Mouse (Mus musculus) hindbrain, embryonic 11.5 days (tissue): ENCODE measurements around the gene Pla2g2d. TPM values are rescaled to one million over a fixed set of nuclear protein-coding genes. Genes with fewer than 3 reads are reported as not detected.

Source experiments
- ATAC-seq: fragments of 200-750 bp; cut with Nextera tagmentation; 2 replicates; pipeline ENCODE4 v1.8.0; 2017; ENCODE audit warnings: mild to moderate bottlenecking, moderate TSS enrichment, moderate library complexity; ENCODE audit not compliant: low FRiP score
- DNase-seq: peaks from one replicate; pipeline ENCODE4 v3.0.0-alpha.2; 2015; ENCODE audit warnings: low spot score
- H3K27ac ChIP-seq: fragments of 300-500 bp; sonication (generic); 2 replicates; pipeline ENCODE4 v1.5.1; 2014; ENCODE audit warnings: mild to moderate bottlenecking, low read depth, low read length
- H3K27me3 ChIP-seq: fragments of 300-500 bp; sonication (generic); 2 replicates; pipeline ENCODE4 v1.6.1; 2014; ENCODE audit warnings: mild to moderate bottlenecking, low read length, moderate library complexity, mixed read lengths; ENCODE audit not compliant: control insufficient read depth, insufficient read depth
- H3K36me3 ChIP-seq: fragments of 300-500 bp; sonication (generic); 2 replicates; pipeline ENCODE4 v1.6.1; 2014; ENCODE audit warnings: mild to moderate bottlenecking, low read length, moderate library complexity, mixed read lengths; ENCODE audit not compliant: control insufficient read depth, insufficient read depth
- H3K4me1 ChIP-seq: fragments of 300-500 bp; sonication (generic); replicated peaks from 2 replicates; pipeline ENCODE4 v1.6.1; 2014; ENCODE audit warnings: low read length, mixed read lengths; ENCODE audit not compliant: control insufficient read depth, insufficient read depth
- H3K4me2 ChIP-seq: fragments of 300-500 bp; sonication (generic); replicated peaks from 2 replicates; pipeline ENCODE4 v1.6.1; 2014; ENCODE audit warnings: mild to moderate bottlenecking, low read depth, low read length
- H3K4me3 ChIP-seq: fragments of 300-500 bp; sonication (generic); 2 replicates; pipeline ENCODE4 v1.5.1; 2014; ENCODE audit warnings: low read depth, low read length
- H3K9ac ChIP-seq: fragments of 300-500 bp; sonication (generic); 2 replicates; pipeline ENCODE4 v1.6.1; 2014; ENCODE audit warnings: low read depth, low read length
- H3K9me3 ChIP-seq: fragments of 300-500 bp; sonication (generic); 2 replicates; pipeline ENCODE4 v1.6.1; 2016; ENCODE audit warnings: low read length; ENCODE audit not compliant: control insufficient read depth
- WGBS: fragments of 180-500 bp; shearing (Covaris S2); extraction: QIAGEN DNeasy Blood & Tissue Kit; methylation state at CpG from one replicate; pipeline ENCODE4 v1.1.7; 2014; 5-methylcytosine and 5-hydroxymethylcytosine counted together
- polyA plus RNA-seq: library from polyadenylated mRNA; unstranded; fragments of >200 nt; fragmentation: Nextera tagmentation; extraction: Ambion mirVana; gene quantifications from 2 replicates; pipeline ENCODE4 v1.2.1, GENCODE M21; 2014

The Pla2g2d gene
- polyA plus RNA-seq, 1 experiment from 2014 or later: 1.5 TPM

DNA sequence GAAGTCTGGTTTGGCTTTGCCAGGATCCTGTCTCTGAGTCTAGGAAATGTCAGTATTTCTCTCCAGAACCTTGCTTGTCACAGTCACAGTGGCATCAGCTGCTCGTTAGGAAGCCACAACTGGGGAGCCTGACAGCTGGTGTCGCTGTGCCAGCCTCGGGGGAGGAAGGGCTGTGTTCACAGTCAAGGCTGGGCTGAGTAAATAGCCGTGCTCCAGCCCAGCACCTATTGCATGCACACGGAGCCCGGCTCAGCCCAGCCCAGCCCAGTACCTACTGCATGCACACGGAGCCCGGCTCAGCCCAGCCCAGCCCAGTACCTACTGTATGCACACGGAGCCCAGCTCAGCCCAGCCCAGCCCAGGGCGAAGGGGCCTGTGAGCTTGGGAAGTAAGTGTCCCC, 27.7 kb upstream of the Pla2g2d start:
- H3K36me3 ChIP-seq: no peaks in the 10 kb centered on the region
- H3K4me1 ChIP-seq: no peaks in the 10 kb centered on the region
- H3K27ac ChIP-seq: no peak overlapping the region
- no peak overlapping the region for H3K4me3 ChIP-seq
- no peaks in the 10 kb centered on the region for H3K27me3 ChIP-seq
- no peak overlapping the region for H3K9ac ChIP-seq
- H3K9me3 ChIP-seq: no peaks in the 10 kb centered on the region
- peak; percentile 54 for ATAC-seq
- DNase-seq: peak; percentile 30
- 79% methylated on average over 10 of the region's 10 CpGs for WGBS
- no peak overlapping the region for H3K4me2 ChIP-seq

DNA sequence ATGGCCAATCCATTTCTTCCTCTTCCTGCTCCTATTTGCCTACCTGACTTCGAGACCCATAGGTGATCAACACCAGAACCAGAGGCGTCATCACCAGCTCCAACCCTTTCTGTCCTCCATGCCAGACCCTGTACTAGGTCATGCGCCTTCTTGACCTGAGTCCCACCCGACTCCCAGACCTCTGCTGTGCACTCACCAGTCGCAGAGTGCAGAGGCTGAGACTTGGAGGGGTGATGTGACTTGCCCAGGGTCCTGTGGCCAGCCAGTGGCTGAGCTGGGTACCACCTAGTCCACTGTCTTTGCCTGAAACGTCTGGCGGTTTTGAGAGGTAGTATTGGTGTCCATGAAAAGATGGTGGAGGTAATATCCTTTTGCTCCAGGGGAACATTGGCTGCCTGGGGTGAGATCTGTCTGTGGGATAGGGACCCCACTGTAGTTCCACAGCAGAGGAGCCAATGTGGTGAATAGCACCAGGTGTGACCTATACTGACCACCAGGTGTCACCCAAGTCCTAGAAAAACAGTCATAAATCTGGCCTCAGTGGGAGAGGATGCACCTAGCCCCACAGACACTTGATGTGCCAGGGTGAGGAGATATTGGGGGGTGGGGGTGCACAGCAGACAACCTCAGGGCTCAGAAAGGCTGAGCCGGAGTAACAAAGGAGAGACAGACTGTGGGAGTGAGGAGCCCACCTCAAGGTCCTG, 27.0 kb upstream of the Pla2g2d start:
- Histone ChIP-seq H3K9me3 (no peaks in the 10 kb centered on the region), H3K36me3 (no peaks in the 10 kb centered on the region), H3K4me1 (no peaks in the 10 kb centered on the region), H3K4me2 (no peak overlapping the region), H3K27ac (no peak overlapping the region), H3K4me3 (no peak overlapping the region), H3K27me3 (no peaks in the 10 kb centered on the region), H3K9ac (no peak overlapping the region)
- WGBS: 60% methylated on average over 8 of the region's 8 CpGs
- DNase-seq (peak; percentile 65), ATAC-seq (peak; percentile 54; the same call in 1 of the 2 replicates)

DNA sequence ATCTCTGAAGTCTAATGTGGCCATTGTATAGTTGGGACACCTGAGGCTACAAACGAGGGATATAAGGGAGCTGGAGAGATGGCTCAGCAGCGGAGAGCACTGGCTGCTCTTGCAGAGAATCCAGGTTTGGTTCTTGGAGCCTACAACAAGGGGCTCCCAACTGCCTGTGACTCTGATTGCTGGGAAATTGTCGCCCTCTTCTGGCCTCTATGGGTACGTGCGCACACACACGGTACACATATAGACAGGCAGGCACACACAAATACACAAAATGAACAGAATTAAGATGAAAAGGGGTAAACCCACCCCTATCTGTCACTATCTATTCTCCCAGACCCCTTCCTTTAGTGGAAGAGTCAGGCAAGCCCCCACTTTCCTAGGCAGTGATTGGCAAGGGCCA, 22.9 kb upstream of the Pla2g2d start:
- Histone ChIP-seq H3K4me3 (no peak overlapping the region), H3K4me2 (no peak overlapping the region), H3K27ac (no peak overlapping the region), H3K9ac (no peak overlapping the region), H3K4me1 (no peaks in the 10 kb centered on the region; the same call in 1 of the 2 replicates), H3K9me3 (no peaks in the 10 kb centered on the region), H3K27me3 (no peaks in the 10 kb centered on the region), H3K36me3 (no peaks in the 10 kb centered on the region)
- ATAC-seq (no peak), DNase-seq (no peak)
- 90% methylated on average over 6 of the region's 6 CpGs for WGBS

DNA sequence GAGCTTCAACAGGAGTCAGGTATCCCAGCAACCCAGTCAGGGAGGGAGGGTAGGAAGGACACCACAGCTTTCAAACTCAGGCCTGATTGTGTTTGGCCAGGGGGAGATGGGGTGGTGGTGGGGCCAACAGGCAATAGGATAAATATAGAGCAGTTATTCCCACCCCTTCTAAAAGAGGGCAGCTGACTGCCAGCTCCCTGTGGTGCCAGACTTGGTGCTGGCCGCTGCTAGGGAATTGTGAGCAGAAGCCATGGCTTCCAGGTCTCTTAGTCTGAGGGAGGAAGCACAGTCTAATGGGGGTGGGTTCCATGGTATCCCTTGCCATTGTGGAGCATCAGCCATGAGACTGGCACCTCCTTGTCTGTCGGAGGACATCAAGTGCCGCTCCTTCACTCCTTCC, 21.9 kb upstream of the Pla2g2d start:
- 74% methylated on average over 3 of the region's 3 CpGs for WGBS
- Histone ChIP-seq H3K27me3 (no peaks in the 10 kb centered on the region), H3K9me3 (no peaks in the 10 kb centered on the region), H3K4me3 (no peak overlapping the region), H3K9ac (no peak overlapping the region), H3K4me1 (no peaks in the 10 kb centered on the region; the same call in 1 of the 2 replicates), H3K4me2 (no peak overlapping the region), H3K36me3 (no peaks in the 10 kb centered on the region), H3K27ac (no peak overlapping the region)
- no peak for ATAC-seq
- DNase-seq: no peak

DNA sequence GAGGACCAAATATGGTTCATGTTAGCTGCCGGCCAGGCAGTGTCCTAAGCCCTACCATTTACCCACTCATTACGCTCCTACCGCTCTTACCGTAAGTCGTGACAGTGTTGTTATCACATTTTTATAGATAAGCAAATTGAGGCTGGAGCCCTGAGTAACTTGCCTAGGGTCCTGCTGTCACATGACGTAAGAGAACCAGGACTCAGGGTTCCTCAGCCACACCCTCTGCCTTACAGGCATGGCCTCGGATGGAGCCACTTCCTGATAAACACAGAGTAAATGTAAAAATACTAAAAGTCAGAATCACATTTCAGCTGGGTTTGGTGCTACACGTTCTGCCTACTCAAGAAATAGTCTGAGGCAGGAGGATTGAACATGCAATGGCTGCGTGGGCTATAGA, 21.1 kb upstream of the Pla2g2d start:
- DNase-seq (no peak), ATAC-seq (no peak)
- Histone ChIP-seq H3K9ac (no peak overlapping the region), H3K36me3 (no peaks in the 10 kb centered on the region), H3K9me3 (no peaks in the 10 kb centered on the region), H3K4me2 (no peak overlapping the region), H3K4me1 (no peaks in the 10 kb centered on the region; the same call in 1 of the 2 replicates), H3K4me3 (no peak overlapping the region), H3K27me3 (no peaks in the 10 kb centered on the region), H3K27ac (no peak overlapping the region)
- WGBS: 88% methylated on average over 9 of the region's 9 CpGs

DNA sequence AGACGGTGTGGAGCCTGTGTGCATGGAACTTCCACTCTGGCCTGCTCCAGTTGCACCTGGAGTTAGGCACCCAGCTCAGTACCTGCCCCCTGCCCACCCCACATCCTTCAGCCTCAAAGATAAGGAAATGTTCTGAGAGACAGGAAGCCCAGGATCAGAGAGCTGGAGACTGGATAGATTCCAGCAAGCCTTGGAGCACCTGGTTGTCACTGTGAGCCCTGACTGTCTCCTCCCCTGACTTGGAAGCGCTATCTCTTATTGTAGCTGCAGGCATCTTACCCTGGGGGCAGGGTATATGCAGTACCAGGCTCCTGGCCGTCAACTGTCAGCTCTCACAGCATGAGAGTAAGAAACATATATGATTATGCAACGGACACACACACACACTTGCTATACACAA, 20.1 kb upstream of the Pla2g2d start:
- no peak overlapping the region for H3K27ac ChIP-seq
- H3K4me2 ChIP-seq: no peak overlapping the region
- WGBS: 81% methylated on average over 4 of the region's 4 CpGs

DNA sequence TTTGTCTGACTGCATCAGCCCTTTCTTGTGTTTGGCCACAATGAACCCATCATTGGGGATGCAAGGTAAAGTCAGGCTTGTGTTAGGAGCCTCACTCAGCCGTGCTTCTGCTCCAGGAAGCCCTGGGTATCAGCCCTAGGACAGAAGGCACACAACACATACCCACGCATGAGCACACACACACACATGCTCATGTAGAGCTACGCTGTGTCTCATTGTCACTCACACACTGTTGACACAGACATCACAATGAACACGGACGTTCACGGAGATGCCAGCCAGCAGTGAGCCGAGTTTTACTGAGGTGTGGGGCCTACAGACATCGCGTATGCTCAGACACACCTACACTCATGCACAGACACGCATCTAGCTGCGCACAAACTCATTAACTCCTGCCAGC, 19.6 kb upstream of the Pla2g2d start:
- Histone ChIP-seq H3K4me3 (no peak overlapping the region), H3K4me1 (no peaks in the 10 kb centered on the region; the same call in 1 of the 2 replicates), H3K4me2 (no peak overlapping the region), H3K9ac (no peak overlapping the region), H3K9me3 (no peaks in the 10 kb centered on the region), H3K27me3 (no peaks in the 10 kb centered on the region), H3K36me3 (no peaks in the 10 kb centered on the region), H3K27ac (no peak overlapping the region)
- ATAC-seq (no peak), DNase-seq (no peak)
- WGBS: 83% methylated on average over 11 of the region's 11 CpGs

More for the DNA sequence above, 20.1 kb upstream of the Pla2g2d start:
- no peaks in the 10 kb centered on the region for H3K36me3 ChIP-seq
- H3K27me3 ChIP-seq: no peaks in the 10 kb centered on the region
- H3K9me3 ChIP-seq: no peaks in the 10 kb centered on the region
- H3K4me1 ChIP-seq: no peaks in the 10 kb centered on the region; the same call in 1 of the 2 replicates
- H3K9ac ChIP-seq: no peak overlapping the region
- DNase-seq (no peak), ATAC-seq (no peak)
- H3K4me3 ChIP-seq: no peak overlapping the region

DNA sequence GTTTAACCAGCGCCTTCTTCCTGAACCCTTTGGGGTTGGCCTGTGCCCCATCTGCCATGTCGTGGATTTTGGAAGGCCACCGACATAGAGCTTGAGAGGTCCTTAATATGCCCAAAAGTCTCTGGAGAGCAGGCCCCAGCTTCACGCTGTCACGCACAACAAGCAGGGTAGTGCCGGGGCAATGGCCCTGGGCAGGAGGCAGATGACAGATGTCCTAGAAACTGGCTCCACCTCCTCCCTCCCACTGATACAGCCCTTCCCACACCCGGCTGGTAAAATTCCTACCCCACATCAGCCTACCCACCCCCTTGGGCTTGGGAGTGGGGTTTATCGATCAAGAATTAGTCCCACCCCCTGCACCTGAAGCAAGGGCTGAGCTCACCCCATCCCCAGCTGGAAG, 18.1 kb upstream of the Pla2g2d start, which contains the start of gene Pla2g2f:
Pla2g2f (minus strand) TSS at position 211 of the 400 bp plus-strand sequence.
- no peak for DNase-seq
- H3K9ac ChIP-seq: no peak within 1 kb of the TSS
- no peaks in the 10 kb centered on the region for H3K27me3 ChIP-seq
- no peak within 1 kb of the TSS for H3K4me3 ChIP-seq
- no peaks in the 10 kb centered on the region for H3K36me3 ChIP-seq
- no peaks in the 10 kb centered on the region for H3K9me3 ChIP-seq
- 45% methylated on average over 8 of the region's 8 CpGs for WGBS
- no peaks in the 10 kb centered on the region; the same call in 1 of the 2 replicates for H3K4me1 ChIP-seq
- H3K27ac ChIP-seq: no peak within 1 kb of the TSS
- H3K4me2 ChIP-seq: no peak within 1 kb of the TSS
- no peak for ATAC-seq

DNA sequence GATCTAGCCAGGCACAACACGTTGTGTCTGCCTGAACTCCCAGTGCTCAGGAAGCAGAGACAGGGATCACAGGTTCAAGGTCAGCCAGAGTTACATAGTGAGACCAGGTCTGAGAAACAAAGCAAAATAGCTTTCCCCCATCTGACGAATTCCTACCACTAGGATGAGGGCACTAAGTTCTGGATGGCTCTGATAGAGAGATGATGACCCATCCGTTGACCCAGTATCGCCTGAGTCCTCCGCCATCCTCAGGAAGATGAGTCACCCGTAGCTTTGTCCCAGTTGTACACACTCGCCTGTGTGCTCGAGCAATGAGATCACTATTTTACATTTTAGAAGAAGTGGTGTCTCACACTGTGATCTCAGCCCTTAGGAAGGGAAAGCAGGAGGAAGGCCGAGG, 13.3 kb upstream of the Pla2g2d start:
- Histone ChIP-seq H3K9ac (no peak overlapping the region), H3K9me3 (no peaks in the 10 kb centered on the region), H3K4me3 (no peak overlapping the region), H3K27me3 (no peaks in the 10 kb centered on the region), H3K4me1 (no peaks in the 10 kb centered on the region), H3K27ac (no peak overlapping the region), H3K36me3 (no peaks in the 10 kb centered on the region), H3K4me2 (no peak overlapping the region)
- WGBS: 81% methylated on average over 9 of the region's 9 CpGs
- ATAC-seq: no peak
- no peak for DNase-seq
